Comparison of ENCODE assay signal across 26 mouse cellular contexts in genomic region chr8:56518848-56519247, GRCm38 (mm10).
"Had no signal": no experiment of that assay in that cellular context is flagged by ENCODE, and none has a peak within 500 bp of the region (broad histone marks: within the 10 kb centered on the region; RNA-seq: fewer than 3 reads in every experiment).

No protein-coding gene starts in this region.

- H3K9ac ChIP-seq: heart, embryonic 13.5 days; heart, embryonic 15.5 days; hindbrain, embryonic 12.5 days; hindbrain, embryonic 14.5 days; limb, embryonic 12.5 days; liver, embryonic 13.5 days; liver, embryonic 15.5 days; liver, postnatal 0 days had no signal

- DNase-seq: gastrocnemius, adult 2 months; gastrocnemius, postnatal 10 days; gastrocnemius, postnatal 25 days; heart, adult 2 months; heart, postnatal 14 days; heart, postnatal 36 days; kidney, adult 11 months; kidney, adult 2 months; kidney, postnatal 14 days; kidney, postnatal 36 days; liver; liver, embryonic 13.5 days; liver, postnatal 0 days had no signal

- H3K27ac ChIP-seq: gastrocnemius, adult 2 months; heart, adult 2 months; heart, embryonic 13.5 days; heart, embryonic 15.5 days; hindbrain, embryonic 10.5 days; hindbrain, embryonic 12.5 days; hindbrain, embryonic 14.5 days; left cerebral cortex, adult 2 months; limb, embryonic 10.5 days; limb, embryonic 12.5 days; liver, embryonic 13.5 days; liver, embryonic 15.5 days had no signal

- H3K9me3 ChIP-seq: heart, embryonic 13.5 days; heart, embryonic 15.5 days; hindbrain, embryonic 10.5 days; hindbrain, embryonic 12.5 days; limb, embryonic 10.5 days; limb, embryonic 12.5 days; liver, embryonic 13.5 days; liver, embryonic 15.5 days had no signal

- H3K4me1 ChIP-seq: heart, embryonic 13.5 days; heart, embryonic 15.5 days; hindbrain, embryonic 10.5 days; hindbrain, embryonic 12.5 days; limb, embryonic 10.5 days; limb, embryonic 12.5 days; liver, embryonic 13.5 days; liver, embryonic 15.5 days had no signal

- H3K36me3 ChIP-seq: heart, embryonic 13.5 days; heart, embryonic 15.5 days; hindbrain, embryonic 10.5 days; hindbrain, embryonic 12.5 days; limb, embryonic 10.5 days; limb, embryonic 12.5 days; liver, embryonic 13.5 days; liver, embryonic 15.5 days had no signal

- H3K4me3 ChIP-seq: gastrocnemius, adult 2 months; heart, adult 2 months; heart, embryonic 13.5 days; heart, embryonic 15.5 days; hindbrain, embryonic 10.5 days; hindbrain, embryonic 12.5 days; left cerebral cortex, adult 2 months; limb, embryonic 10.5 days; limb, embryonic 12.5 days; liver, embryonic 13.5 days; liver, embryonic 15.5 days had no signal

- H3K27me3 ChIP-seq: heart, embryonic 13.5 days; heart, embryonic 15.5 days; hindbrain, embryonic 12.5 days; limb, embryonic 12.5 days; liver, embryonic 13.5 days; liver, embryonic 15.5 days had no signal

- ATAC-seq: hindbrain, embryonic 16.5 days; inflammation-experienced regulatory T-cells, adult 6 months; liver, postnatal 0 days had no signal

- H3K4me2 ChIP-seq: heart, embryonic 11.5 days; heart, embryonic 13.5 days; heart, embryonic 15.5 days; hindbrain, embryonic 12.5 days; hindbrain, embryonic 14.5 days; limb, embryonic 12.5 days; liver, embryonic 11.5 days; liver, embryonic 13.5 days; liver, embryonic 15.5 days had no signal
